Mouse (Mus musculus) stomach, embryonic 15.5 days (tissue): ENCODE measurements around the gene Cxcr4. TPM values are rescaled to one million over a fixed set of nuclear protein-coding genes. Genes with fewer than 3 reads are reported as not detected.
"Not testable (repeated sequence)": the region's sequence is repeated elsewhere in the genome, so short reads cannot be mapped to it uniquely, and the experiment has no call there.

Experiments used
- ATAC-seq: fragments of 200-750 bp; cut with Nextera tagmentation; 2 replicates; pipeline ENCODE4 v1.8.0; 2017; ENCODE audit warnings: low read depth, moderate number of reproducible peaks, moderate TSS enrichment; ENCODE audit not compliant: insufficient read depth, low FRiP score
- H3K27ac ChIP-seq: fragments of 300-500 bp; sonication (generic); 2 replicates; pipeline ENCODE4 v1.5.1; 2015; ENCODE audit warnings: mild to moderate bottlenecking, inconsistent platforms
- H3K27me3 ChIP-seq: fragments of 300-500 bp; sonication (generic); replicated peaks from 2 replicates; pipeline ENCODE4 v1.6.1; 2015; ENCODE audit warnings: inconsistent platforms
- H3K36me3 ChIP-seq: fragments of 300-500 bp; sonication (generic); 2 replicates; pipeline ENCODE4 v1.6.1; 2015; ENCODE audit warnings: inconsistent platforms
- H3K4me1 ChIP-seq: fragments of 300-500 bp; sonication (generic); 2 replicates; pipeline ENCODE4 v1.6.1; 2015; ENCODE audit warnings: inconsistent platforms
- H3K4me2 ChIP-seq: fragments of 300-500 bp; sonication (generic); 2 replicates; pipeline ENCODE4 v1.6.1; 2015; ENCODE audit warnings: mild to moderate bottlenecking, inconsistent platforms
- H3K4me3 ChIP-seq: fragments of 300-500 bp; sonication (generic); replicated peaks from 2 replicates; pipeline ENCODE4 v1.5.1; 2015; ENCODE audit warnings: inconsistent platforms
- H3K9ac ChIP-seq: fragments of 300-500 bp; sonication (generic); 2 replicates; pipeline ENCODE4 v1.6.1; 2015; ENCODE audit warnings: inconsistent platforms
- H3K9me3 ChIP-seq: fragments of 300-500 bp; sonication (generic); 2 replicates; pipeline ENCODE4 v1.6.1; 2016; ENCODE audit warnings: inconsistent platforms
- WGBS: fragments of 180-500 bp; shearing (Covaris S2); methylation state at CpG from one replicate; pipeline ENCODE4 v1.1.7; 2015; 5-methylcytosine and 5-hydroxymethylcytosine counted together
- polyA plus RNA-seq: library from polyadenylated mRNA; unstranded; fragments of >200 nt; fragmentation: Nextera tagmentation; extraction: Ambion mirVana; gene quantifications from 2 replicates; pipeline ENCODE4 v1.2.1, GENCODE M21; 2015

Gene Cxcr4
- polyA plus RNA-seq, 1 experiment from 2014 or later = 5.8 TPM

DNA sequence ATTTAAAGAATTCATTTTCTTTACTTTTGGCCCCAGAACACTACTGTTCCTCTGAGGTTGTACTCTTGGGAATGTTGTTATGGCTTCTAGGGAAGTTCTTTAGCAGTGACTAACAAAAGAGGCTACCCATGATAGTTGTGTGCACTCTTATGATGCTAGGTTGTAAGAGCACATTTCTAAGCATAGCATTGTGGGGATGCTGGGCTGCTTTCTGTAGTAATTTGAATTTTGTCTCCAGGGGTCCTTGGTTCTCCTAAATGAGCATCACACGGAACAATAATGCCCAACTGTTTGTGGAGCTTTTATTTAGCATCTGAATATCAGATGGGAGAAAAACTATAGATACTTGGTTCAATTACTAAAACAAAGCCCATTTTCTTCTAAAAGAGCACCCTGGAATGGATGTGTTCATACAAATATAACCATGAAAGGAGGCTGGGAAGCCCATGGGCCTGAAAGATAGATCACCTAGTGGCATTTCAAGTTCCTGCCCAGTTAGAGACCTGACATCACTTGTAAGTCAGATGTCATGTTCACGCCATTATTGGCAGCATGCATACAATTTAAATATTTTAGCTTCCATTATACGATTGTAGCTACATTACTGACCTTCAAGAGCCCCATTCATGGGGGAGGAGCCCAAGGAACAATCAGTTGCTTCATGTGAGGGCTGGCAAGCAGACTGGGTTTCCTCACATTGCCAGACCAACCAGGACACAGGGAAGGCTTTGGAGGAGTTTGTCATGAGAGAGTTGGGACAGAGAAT lies 6.5 kb downstream of the Cxcr4 start:
- no peak overlapping the region for H3K4me2 ChIP-seq
- H3K9me3 ChIP-seq = no peaks in the 10 kb centered on the region
- H3K9ac ChIP-seq = no peak overlapping the region
- no peak for ATAC-seq
- 0 out of 2 replicates have a peak, but pooled peaks cover under 1% of the 10 kb centered on the region for H3K4me1 ChIP-seq
- H3K27me3 ChIP-seq = no peaks in the 10 kb centered on the region
- no peaks in the 10 kb centered on the region for H3K36me3 ChIP-seq
- 57% methylated on average over 3 of the region's 3 CpGs for WGBS
- no peak overlapping the region for H3K4me3 ChIP-seq
- no peak overlapping the region for H3K27ac ChIP-seq

DNA sequence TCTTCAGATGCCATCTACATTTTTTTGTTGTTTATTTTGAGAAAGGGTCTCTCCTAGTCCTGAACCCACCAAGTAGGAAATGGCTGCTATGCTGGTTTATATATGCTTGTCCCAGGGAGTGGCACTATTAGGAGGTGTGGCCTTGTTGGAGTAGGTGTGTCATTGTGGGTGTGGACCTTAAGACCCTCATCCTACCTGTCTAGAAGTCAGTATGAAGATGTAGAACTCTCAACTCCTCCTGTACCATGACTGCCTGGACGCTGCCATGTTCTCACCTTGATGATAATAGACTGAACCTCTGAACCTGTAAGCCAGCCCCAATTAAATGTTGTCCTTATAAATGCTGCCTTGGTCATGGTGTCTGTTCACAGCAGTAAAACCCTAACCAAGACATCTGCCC lies 7.4 kb downstream of the Cxcr4 start:
- H3K4me2 ChIP-seq, H3K4me3 ChIP-seq, H3K4me1 ChIP-seq, H3K36me3 ChIP-seq, H3K9me3 ChIP-seq, H3K27ac ChIP-seq, H3K9ac ChIP-seq, H3K27me3 ChIP-seq, ATAC-seq: not testable (repeated sequence)
- WGBS = 89% methylated on average over 1 of the region's 1 CpGs

DNA sequence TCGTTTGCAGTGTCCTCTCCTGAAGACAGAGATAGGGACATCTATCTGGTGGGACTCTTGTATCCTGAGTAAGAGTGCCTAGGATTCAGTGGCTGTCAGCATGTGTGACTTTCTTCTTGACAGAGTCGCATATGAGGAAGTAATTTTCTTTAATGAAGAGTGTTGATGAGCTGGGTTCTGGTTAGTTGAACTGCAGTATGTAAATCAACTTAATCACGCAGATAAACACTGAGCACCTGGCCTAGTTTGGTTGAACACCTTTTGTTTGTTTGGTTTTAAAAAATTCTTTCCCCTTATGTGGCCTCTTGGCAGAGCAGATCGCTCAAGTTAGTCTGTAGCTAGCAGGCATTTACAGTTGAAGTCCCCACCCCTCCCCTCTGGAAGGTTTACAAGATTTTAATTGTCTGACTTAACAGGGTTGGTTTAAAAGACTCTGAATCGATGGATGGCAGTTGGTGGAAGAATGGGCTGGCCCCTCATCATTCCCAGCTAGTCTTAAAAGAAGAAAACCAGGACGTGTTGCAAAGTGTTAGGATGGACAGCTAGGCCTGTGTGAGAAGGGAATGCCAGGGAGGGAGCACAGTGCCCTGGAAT lies 8.7 kb downstream of the Cxcr4 start:
- Histone ChIP-seq H3K9ac (no peak overlapping the region), H3K27ac (no peak overlapping the region), H3K36me3 (no peaks in the 10 kb centered on the region), H3K4me3 (no peak overlapping the region), H3K4me2 (no peak overlapping the region), H3K4me1 (no peaks in the 10 kb centered on the region), H3K27me3 (no peaks in the 10 kb centered on the region), H3K9me3 (no peaks in the 10 kb centered on the region)
- ATAC-seq = no peak
- 45% methylated on average over 6 of the region's 6 CpGs for WGBS

GRCm38 (mm10) chr1:128580321-128580720 lies 11.8 kb downstream of the Cxcr4 start:
- no peak overlapping the region for H3K9ac ChIP-seq
- H3K4me2 ChIP-seq = no peak overlapping the region
- H3K4me1 ChIP-seq = no peaks in the 10 kb centered on the region
- no peak for ATAC-seq
- H3K27me3 ChIP-seq = no peaks in the 10 kb centered on the region
- no peaks in the 10 kb centered on the region for H3K9me3 ChIP-seq
- H3K27ac ChIP-seq = no peak overlapping the region
- 74% methylated on average over 3 of the region's 3 CpGs for WGBS
- no peaks in the 10 kb centered on the region for H3K36me3 ChIP-seq
- H3K4me3 ChIP-seq = no peak overlapping the region

GRCm38 (mm10) chr1:128578454-128578853 lies 13.6 kb downstream of the Cxcr4 start:
- H3K4me1 ChIP-seq = no peaks in the 10 kb centered on the region
- H3K4me3 ChIP-seq = no peak overlapping the region
- H3K27ac ChIP-seq = no peak overlapping the region
- H3K27me3 ChIP-seq = no peaks in the 10 kb centered on the region
- H3K4me2 ChIP-seq = no peak overlapping the region
- H3K36me3 ChIP-seq = no peaks in the 10 kb centered on the region
- ATAC-seq = no peak
- 75% methylated on average over 2 of the region's 2 CpGs for WGBS
- no peak overlapping the region for H3K9ac ChIP-seq
- H3K9me3 ChIP-seq = no peaks in the 10 kb centered on the region

- Histone ChIP-seq H3K4me1 (no peaks in the 10 kb centered on the region), H3K4me2 (no peak overlapping the region), H3K36me3 (no peaks in the 10 kb centered on the region), H3K9me3 (no peaks in the 10 kb centered on the region), H3K27me3 (no peaks in the 10 kb centered on the region), H3K4me3 (no peak overlapping the region), H3K9ac (no peak overlapping the region), H3K27ac (no peak overlapping the region)
- ATAC-seq = no peak
- 72% methylated on average over 4 of the region's 4 CpGs for WGBS
Measured at GRCm38 (mm10) chr1:128575096-128575495, 17.0 kb downstream of the Cxcr4 start.

DNA sequence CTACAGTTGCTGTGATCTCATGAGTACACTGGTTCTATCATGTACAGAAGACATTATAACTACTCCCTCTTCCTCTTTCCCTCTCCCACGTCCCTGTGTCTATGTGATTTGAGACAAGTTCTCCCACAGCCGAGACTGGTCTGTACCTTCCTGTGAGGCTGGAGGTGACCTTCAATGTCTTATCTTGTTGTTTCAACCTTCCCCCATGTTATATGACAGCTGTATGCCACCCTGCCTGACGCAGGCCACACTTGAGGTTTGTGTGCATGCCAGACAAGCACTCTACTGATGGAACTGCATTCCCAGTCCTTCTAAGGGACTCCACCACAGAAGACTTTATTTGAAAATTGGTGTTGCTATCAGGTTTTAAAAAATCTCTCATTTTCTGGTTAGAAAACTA lies 21.1 kb downstream of the Cxcr4 start:
- H3K4me2 ChIP-seq = no peak overlapping the region
- H3K27ac ChIP-seq = no peak overlapping the region
- no peaks in the 10 kb centered on the region for H3K9me3 ChIP-seq
- 56% methylated on average over 3 of the region's 3 CpGs for WGBS
- no peaks in the 10 kb centered on the region for H3K36me3 ChIP-seq
- no peak overlapping the region for H3K9ac ChIP-seq
- H3K4me1 ChIP-seq = no peaks in the 10 kb centered on the region
- no peaks in the 10 kb centered on the region for H3K27me3 ChIP-seq
- no peak for ATAC-seq
- H3K4me3 ChIP-seq = no peak overlapping the region

GRCm38 (mm10) chr1:128569992-128570648 lies 22.0 kb downstream of the Cxcr4 start:
- ATAC-seq = no peak
- WGBS = 80% methylated on average over 17 of the region's 17 CpGs
- H3K4me3 ChIP-seq = no peak overlapping the region
- no peak overlapping the region for H3K27ac ChIP-seq
- no peaks in the 10 kb centered on the region for H3K27me3 ChIP-seq
- no peak overlapping the region for H3K4me2 ChIP-seq
- H3K4me1 ChIP-seq = no peaks in the 10 kb centered on the region
- no peak overlapping the region for H3K9ac ChIP-seq
- H3K36me3 ChIP-seq = no peaks in the 10 kb centered on the region
- no peaks in the 10 kb centered on the region for H3K9me3 ChIP-seq

- H3K27ac ChIP-seq = no peak overlapping the region
- no peaks in the 10 kb centered on the region for H3K9me3 ChIP-seq
- no peaks in the 10 kb centered on the region for H3K36me3 ChIP-seq
- H3K9ac ChIP-seq = no peak overlapping the region
- ATAC-seq = no peak
- no peak overlapping the region for H3K4me2 ChIP-seq
- WGBS = 81% methylated on average over 12 of the region's 12 CpGs
- H3K4me3 ChIP-seq = no peak overlapping the region
- no peaks in the 10 kb centered on the region for H3K27me3 ChIP-seq
- no peaks in the 10 kb centered on the region for H3K4me1 ChIP-seq
Measured at GRCm38 (mm10) chr1:128567224-128568197, 24.6 kb downstream of the Cxcr4 start.

DNA sequence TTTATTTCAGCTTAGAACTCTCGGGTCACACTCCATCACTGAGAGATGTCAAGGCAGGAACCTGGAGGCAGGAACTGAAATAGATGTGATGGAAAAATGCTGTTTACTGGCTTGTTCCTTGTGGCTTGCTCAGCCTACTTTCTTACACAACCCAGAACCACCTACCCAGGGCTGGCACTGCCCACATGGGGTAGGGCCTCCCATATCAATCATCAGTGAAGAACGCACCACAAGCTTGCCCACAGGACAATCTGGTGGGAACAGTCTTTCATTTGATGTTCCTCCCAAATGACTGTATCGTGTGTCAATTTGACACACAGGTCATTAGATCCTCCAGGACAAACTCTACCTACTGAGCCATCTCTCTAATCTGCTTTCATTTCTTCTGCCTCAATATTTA lies 28.2 kb downstream of the Cxcr4 start:
- H3K4me1 ChIP-seq = no peaks in the 10 kb centered on the region
- H3K27me3 ChIP-seq = no peaks in the 10 kb centered on the region
- H3K4me2 ChIP-seq = no peak overlapping the region
- no peak overlapping the region for H3K9ac ChIP-seq
- H3K9me3 ChIP-seq = no peaks in the 10 kb centered on the region
- no peak overlapping the region for H3K27ac ChIP-seq
- H3K4me3 ChIP-seq = no peak overlapping the region
- H3K36me3 ChIP-seq = no peaks in the 10 kb centered on the region
- ATAC-seq = no peak
- 80% methylated on average over 3 of the region's 3 CpGs for WGBS

GRCm38 (mm10) chr1:128561325-128561874 lies 30.7 kb downstream of the Cxcr4 start:
- Histone ChIP-seq H3K36me3 (no peaks in the 10 kb centered on the region), H3K9ac (no peak overlapping the region), H3K27me3 (no peaks in the 10 kb centered on the region), H3K4me1 (no peaks in the 10 kb centered on the region), H3K4me3 (no peak overlapping the region), H3K9me3 (no peaks in the 10 kb centered on the region), H3K27ac (no peak overlapping the region), H3K4me2 (no peak overlapping the region)
- 71% methylated on average over 9 of the region's 9 CpGs for WGBS
- ATAC-seq = no peak
